Mouse (Mus musculus): ENCODE data around the gene Bmp7. TPM values are rescaled to one million over a fixed set of nuclear protein-coding genes. Genes with fewer than 3 reads are reported as not detected.

The Bmp7 gene
- polyA plus RNA-seq, 1 experiment from 2014 or later: 6.8 TPM

DNA sequence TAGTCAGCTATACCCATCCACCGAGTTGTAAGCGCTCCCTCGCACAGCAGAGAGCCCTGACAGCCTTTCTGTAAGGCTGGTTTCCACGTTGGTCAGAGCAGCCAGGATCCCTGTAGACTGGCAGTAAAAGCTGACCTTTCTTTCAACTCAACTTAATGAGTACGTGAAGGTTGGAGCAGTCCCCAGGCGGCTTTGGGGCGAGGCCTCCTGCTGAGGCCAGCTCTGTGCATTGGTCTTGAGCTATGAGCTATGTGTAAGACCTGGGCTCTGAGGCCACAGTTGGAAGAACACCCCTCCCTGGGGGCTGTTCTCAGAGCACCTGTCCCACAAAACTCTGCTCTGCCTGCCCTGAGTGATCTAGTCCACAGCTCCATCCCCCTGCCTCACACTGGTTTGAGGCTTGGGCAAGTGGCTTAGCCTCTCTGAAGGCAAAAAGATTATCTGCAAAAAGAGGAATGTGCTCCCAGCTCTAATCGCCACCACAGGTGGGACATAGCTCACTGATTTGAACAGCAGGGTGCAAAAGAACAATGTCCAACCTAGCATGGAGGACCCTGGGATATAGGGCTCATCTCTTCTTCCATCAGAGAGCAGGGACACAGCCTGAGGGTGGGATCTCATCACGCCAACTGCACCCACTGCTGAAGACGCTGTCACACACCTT lies 100.7 kb downstream of the Bmp7 start:
- H3K4me1 ChIP-seq (replicated peaks; ENCODE audit: control insufficient read depth, insufficient read depth, low read length): no peaks in the 10 kb centered on the region

DNA sequence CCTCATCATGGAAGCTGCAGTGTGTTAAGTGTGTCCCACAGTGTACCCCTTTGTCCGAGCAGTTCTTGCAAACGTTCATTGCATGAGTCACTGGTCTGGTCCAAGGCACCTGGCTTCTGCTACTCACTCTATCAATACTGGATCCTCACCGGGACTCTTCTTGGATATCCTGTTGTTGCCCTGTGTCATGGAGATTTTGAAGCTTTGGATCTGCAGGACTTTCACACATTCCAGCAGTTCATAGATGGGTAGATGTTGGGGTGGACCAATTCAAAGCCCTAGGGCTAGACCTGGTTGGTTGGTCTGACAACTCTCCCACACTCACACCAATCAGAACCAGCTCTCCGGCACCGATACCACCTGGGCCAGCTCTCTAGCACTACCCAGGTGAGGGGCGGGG lies 103.6 kb downstream of the Bmp7 start:
- Histone ChIP-seq H3K4me2 (ENCODE audit: low read depth, low read length) (no peak overlapping the region), H3K4me1 (replicated peaks; ENCODE audit: control insufficient read depth, insufficient read depth, low read length) (no peaks in the 10 kb centered on the region), H3K27me3 (ENCODE audit: control insufficient read depth, insufficient read depth, low read depth, low read length) (no peaks in the 10 kb centered on the region), H3K27ac (ENCODE audit: low read length) (no peak overlapping the region), H3K4me3 (ENCODE audit: low read length) (no peak overlapping the region), H3K36me3 (ENCODE audit: control insufficient read depth, insufficient read depth, low read length) (no peaks in the 10 kb centered on the region), H3K9me3 (ENCODE audit: control insufficient read depth, low read length) (no peaks in the 10 kb centered on the region), H3K9ac (ENCODE audit: low read length) (no peak overlapping the region)
- ATAC-seq (ENCODE audit: low read depth): no peak
- 76% methylated on average over 6 of the region's 6 CpGs for WGBS

More for the DNA sequence above, 100.7 kb downstream of the Bmp7 start:
- Histone ChIP-seq H3K4me3 (ENCODE audit: low read length) (no peak overlapping the region), H3K27ac (ENCODE audit: low read length) (no peak overlapping the region), H3K9ac (ENCODE audit: low read length) (no peak overlapping the region), H3K36me3 (ENCODE audit: control insufficient read depth, insufficient read depth, low read length) (no peaks in the 10 kb centered on the region), H3K27me3 (ENCODE audit: control insufficient read depth, insufficient read depth, low read depth, low read length) (no peaks in the 10 kb centered on the region), H3K4me2 (ENCODE audit: low read depth, low read length) (no peak overlapping the region), H3K9me3 (ENCODE audit: control insufficient read depth, low read length) (no peaks in the 10 kb centered on the region)
- WGBS: 44% methylated on average over 10 of the region's 10 CpGs
- ATAC-seq (ENCODE audit: low read depth): no peak

DNA sequence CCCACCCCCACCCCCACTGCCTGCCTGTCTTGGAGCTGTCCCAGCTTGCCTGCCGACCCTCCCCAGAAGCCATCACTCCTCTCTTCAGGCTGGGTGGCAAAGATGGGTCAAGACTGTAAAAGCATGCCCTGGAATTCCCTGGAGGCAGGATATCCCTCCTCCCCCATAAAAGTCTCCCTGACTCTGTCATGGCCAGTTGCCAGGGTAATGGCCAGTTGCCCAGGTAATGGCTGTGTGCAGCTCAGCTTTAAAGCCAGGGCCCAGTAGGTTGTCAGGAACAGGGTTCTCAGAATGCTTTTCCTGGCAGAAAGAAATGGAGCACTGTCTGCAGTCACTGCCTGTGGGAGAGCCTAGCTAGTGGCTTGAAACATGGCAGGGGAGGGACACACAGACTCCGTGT lies 106.9 kb downstream of the Bmp7 start:
- Histone ChIP-seq H3K4me1 (replicated peaks; ENCODE audit: control insufficient read depth, insufficient read depth, low read length) (no peaks in the 10 kb centered on the region), H3K27ac (ENCODE audit: low read length) (no peak overlapping the region), H3K36me3 (ENCODE audit: control insufficient read depth, insufficient read depth, low read length) (no peaks in the 10 kb centered on the region), H3K4me3 (ENCODE audit: low read length) (no peak overlapping the region), H3K9me3 (ENCODE audit: control insufficient read depth, low read length) (no peaks in the 10 kb centered on the region), H3K27me3 (ENCODE audit: control insufficient read depth, insufficient read depth, low read depth, low read length) (no peaks in the 10 kb centered on the region), H3K9ac (ENCODE audit: low read length) (no peak overlapping the region), H3K4me2 (ENCODE audit: low read depth, low read length) (no peak overlapping the region)
- 23% methylated on average over 2 of the region's 2 CpGs for WGBS
- no peak for ATAC-seq (ENCODE audit: low read depth)

DNA sequence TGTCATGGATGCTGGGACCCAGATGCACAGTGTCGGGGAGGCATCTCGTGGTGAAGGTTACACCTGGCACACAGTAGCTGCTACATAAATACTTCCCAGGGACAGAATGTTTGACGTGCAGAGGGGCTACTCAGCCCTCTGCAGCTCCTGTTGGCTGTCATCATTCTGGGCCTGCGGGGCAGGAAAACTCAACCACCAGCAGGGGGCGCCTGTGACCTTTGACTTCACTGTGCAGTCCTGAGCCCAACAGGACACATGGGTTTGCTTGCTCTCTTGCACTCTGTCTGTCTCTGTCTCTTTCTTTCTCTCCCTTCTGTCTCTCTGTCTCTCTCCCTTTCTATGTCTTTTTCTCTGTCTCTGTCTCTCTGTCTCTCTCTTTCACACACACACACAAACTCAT lies 108.4 kb downstream of the Bmp7 start:
- Histone ChIP-seq H3K9ac (ENCODE audit: low read length) (no peak overlapping the region), H3K4me2 (ENCODE audit: low read depth, low read length) (no peak overlapping the region), H3K27me3 (ENCODE audit: control insufficient read depth, insufficient read depth, low read depth, low read length) (no peaks in the 10 kb centered on the region), H3K9me3 (ENCODE audit: control insufficient read depth, low read length) (no peaks in the 10 kb centered on the region), H3K4me1 (replicated peaks; ENCODE audit: control insufficient read depth, insufficient read depth, low read length) (no peaks in the 10 kb centered on the region), H3K27ac (ENCODE audit: low read length) (no peak overlapping the region), H3K4me3 (ENCODE audit: low read length) (no peak overlapping the region), H3K36me3 (ENCODE audit: control insufficient read depth, insufficient read depth, low read length) (no peaks in the 10 kb centered on the region)
- WGBS: 16% methylated on average over 5 of the region's 5 CpGs
- peak; percentile 70 for ATAC-seq (ENCODE audit: low read depth)

DNA sequence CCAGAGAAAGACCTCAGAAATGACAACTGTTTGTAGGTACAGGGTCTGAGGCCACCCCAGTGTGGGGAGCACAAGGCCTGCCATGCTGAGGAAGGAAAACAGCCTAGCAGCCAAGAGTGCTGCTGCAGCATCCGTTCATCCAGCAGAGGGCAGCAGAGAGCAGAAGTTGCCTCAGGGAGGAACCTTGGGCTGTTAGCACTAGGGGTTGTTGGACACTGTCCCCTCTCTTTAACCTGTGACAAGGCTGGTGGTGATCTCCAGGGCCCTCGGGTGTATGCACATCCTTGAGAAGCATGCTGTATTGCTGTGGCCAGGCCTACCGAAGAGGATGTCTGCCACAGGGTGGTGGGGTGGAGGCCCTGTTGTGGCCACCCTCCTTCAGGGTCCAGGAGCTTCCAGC lies 109.0 kb downstream of the Bmp7 start:
- Histone ChIP-seq H3K4me1 (replicated peaks; ENCODE audit: control insufficient read depth, insufficient read depth, low read length) (no peaks in the 10 kb centered on the region), H3K9me3 (ENCODE audit: control insufficient read depth, low read length) (no peaks in the 10 kb centered on the region), H3K4me3 (ENCODE audit: low read length) (no peak overlapping the region), H3K27me3 (ENCODE audit: control insufficient read depth, insufficient read depth, low read depth, low read length) (no peaks in the 10 kb centered on the region), H3K27ac (ENCODE audit: low read length) (no peak overlapping the region), H3K9ac (ENCODE audit: low read length) (no peak overlapping the region), H3K36me3 (ENCODE audit: control insufficient read depth, insufficient read depth, low read length) (no peaks in the 10 kb centered on the region), H3K4me2 (ENCODE audit: low read depth, low read length) (no peak overlapping the region)
- WGBS: 18% methylated on average over 3 of the region's 3 CpGs
- ATAC-seq (ENCODE audit: low read depth): peak; percentile 58

DNA sequence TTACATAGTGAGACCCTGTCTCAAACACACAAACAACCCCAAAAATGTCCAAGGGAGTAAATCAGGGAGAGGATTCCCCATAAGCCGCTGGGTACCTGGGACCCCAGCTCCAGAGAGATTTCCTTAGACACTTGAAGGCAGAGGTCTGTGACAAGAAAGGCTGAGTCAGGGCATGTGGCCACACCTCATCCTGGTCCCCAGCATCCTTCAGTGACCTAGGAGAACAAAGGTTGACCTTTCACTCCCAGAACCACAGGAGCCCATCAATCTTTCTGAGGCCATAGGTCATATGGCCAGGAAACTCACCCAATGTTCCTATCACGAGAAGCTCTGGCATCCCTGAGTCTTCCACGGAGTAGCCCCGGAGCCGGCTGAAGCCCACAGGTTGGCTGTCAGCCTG lies 111.9 kb downstream of the Bmp7 start:
- no peak for ATAC-seq (ENCODE audit: low read depth)
- no peak overlapping the region for H3K4me3 ChIP-seq (ENCODE audit: low read length)
- H3K27me3 ChIP-seq (ENCODE audit: control insufficient read depth, insufficient read depth, low read depth, low read length): peaks cover 10% of the 10 kb centered on the region
- WGBS: 39% methylated on average over 5 of the region's 5 CpGs
- no peaks in the 10 kb centered on the region for H3K9me3 ChIP-seq (ENCODE audit: control insufficient read depth, low read length)
- H3K9ac ChIP-seq (ENCODE audit: low read length): no peak overlapping the region
- H3K4me2 ChIP-seq (ENCODE audit: low read depth, low read length): no peak overlapping the region
- no peak overlapping the region for H3K27ac ChIP-seq (ENCODE audit: low read length)
- H3K36me3 ChIP-seq (ENCODE audit: control insufficient read depth, insufficient read depth, low read length): no peaks in the 10 kb centered on the region
- peaks cover 7% of the 10 kb centered on the region; the same call in 1 of the 2 replicates for H3K4me1 ChIP-seq (replicated peaks; ENCODE audit: control insufficient read depth, insufficient read depth, low read length)

DNA sequence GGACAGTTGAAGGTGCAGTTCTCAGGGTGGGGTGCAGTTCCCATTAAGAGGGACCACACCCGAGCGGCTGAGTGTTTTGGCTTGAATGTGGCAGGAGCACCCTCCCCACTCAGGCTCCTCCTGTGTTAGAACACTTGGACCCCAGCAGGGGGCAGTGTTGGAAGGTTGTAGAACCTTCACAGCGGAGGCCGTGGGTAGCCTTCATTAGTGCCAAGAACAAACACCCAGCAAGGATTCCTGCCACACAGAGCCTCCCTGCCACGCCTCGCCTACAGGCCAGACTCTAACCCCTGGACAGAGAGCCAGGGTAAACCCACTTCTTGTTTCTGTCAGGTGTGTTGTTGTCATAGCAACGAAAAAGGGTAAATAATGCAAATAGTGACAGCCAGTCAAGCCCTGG lies 112.6 kb downstream of the Bmp7 start:
- H3K27me3 ChIP-seq (ENCODE audit: control insufficient read depth, insufficient read depth, low read depth, low read length): peaks cover 10% of the 10 kb centered on the region
- no peak overlapping the region for H3K4me2 ChIP-seq (ENCODE audit: low read depth, low read length)
- ATAC-seq (ENCODE audit: low read depth): no peak
- H3K4me3 ChIP-seq (ENCODE audit: low read length): no peak overlapping the region
- no peaks in the 10 kb centered on the region for H3K36me3 ChIP-seq (ENCODE audit: control insufficient read depth, insufficient read depth, low read length)
- peaks cover 7% of the 10 kb centered on the region; the same call in 1 of the 2 replicates for H3K4me1 ChIP-seq (replicated peaks; ENCODE audit: control insufficient read depth, insufficient read depth, low read length)
- 41% methylated on average over 7 of the region's 7 CpGs for WGBS
- H3K9ac ChIP-seq (ENCODE audit: low read length): no peak overlapping the region
- H3K9me3 ChIP-seq (ENCODE audit: control insufficient read depth, low read length): no peaks in the 10 kb centered on the region
- no peak overlapping the region for H3K27ac ChIP-seq (ENCODE audit: low read length)

DNA sequence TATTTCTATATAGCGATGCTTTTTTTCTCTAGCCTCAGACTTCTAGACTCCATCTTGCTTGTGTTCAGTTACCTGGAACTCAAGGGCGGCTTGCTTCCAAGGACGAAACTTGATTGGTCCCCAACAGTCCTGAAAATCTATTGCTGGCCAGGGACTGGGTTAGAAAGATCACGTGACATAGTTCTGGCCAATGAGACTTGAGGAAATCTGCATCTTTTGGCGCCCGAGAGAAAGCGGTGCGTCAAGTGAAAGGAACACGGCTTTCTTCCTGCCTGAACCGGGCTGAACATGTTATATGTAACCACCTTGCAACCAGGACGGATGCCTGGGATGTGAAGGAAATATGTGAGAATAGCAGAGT lies 114.4 kb downstream of the Bmp7 start:
- no peak overlapping the region for H3K4me2 ChIP-seq (ENCODE audit: low read depth, low read length)
- H3K27ac ChIP-seq (ENCODE audit: low read length): no peak overlapping the region
- H3K9me3 ChIP-seq (ENCODE audit: control insufficient read depth, low read length): no peaks in the 10 kb centered on the region
- 88% methylated on average over 11 of the region's 11 CpGs for WGBS
- H3K4me1 ChIP-seq (replicated peaks; ENCODE audit: control insufficient read depth, insufficient read depth, low read length): peaks cover 7% of the 10 kb centered on the region; the same call in 1 of the 2 replicates
- no peak overlapping the region for H3K4me3 ChIP-seq (ENCODE audit: low read length)
- no peak for ATAC-seq (ENCODE audit: low read depth)
- H3K27me3 ChIP-seq (ENCODE audit: control insufficient read depth, insufficient read depth, low read depth, low read length): peaks cover 10% of the 10 kb centered on the region
- no peak overlapping the region for H3K9ac ChIP-seq (ENCODE audit: low read length)
- no peaks in the 10 kb centered on the region for H3K36me3 ChIP-seq (ENCODE audit: control insufficient read depth, insufficient read depth, low read length)

DNA sequence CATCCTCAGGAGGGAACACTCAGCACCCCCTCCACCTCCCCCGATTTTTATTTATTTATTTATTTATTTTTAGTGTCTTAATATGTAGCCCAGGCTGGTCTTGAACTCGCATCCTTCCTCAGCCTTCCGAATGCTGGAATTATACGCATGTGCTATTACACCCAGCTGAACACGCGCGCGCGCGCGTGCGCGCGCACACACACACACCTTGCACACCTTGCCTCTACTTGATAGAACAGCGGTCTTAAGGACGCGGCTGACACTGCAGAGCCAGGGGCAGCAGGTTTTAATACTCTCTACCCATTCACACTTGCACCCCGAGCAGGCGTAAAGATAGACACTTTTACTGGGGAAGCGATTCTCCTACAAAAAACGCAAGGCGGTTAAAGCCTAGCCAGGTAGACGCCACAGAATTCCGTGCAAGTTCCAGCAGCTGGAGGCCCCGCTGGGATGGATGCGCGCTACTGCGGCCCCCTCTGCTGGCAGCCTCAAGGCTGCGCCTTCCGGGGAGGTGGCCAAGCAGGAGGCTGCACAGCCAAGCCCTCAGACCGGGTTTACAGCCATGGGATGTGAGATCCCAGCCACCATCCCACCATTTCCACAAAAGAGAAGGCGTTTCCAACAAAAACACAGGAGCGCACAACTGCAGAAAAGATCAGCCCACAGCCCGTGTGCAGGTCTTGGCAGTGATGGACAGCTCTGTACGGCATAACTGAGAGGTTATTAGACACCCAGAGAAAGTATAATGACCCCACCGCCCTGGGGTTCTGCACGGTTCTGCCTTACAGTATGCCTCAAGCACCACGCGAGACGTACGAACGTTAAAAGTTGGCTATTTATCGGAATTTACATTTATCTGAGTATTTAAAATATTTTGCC lies 115.0 kb downstream of the Bmp7 start:
- Histone ChIP-seq H3K9ac (ENCODE audit: low read length) (no peak overlapping the region), H3K36me3 (ENCODE audit: control insufficient read depth, insufficient read depth, low read length) (no peaks in the 10 kb centered on the region), H3K4me1 (replicated peaks; ENCODE audit: control insufficient read depth, insufficient read depth, low read length) (peaks cover 7% of the 10 kb centered on the region; the same call in 1 of the 2 replicates), H3K4me3 (ENCODE audit: low read length) (peak overlapping the region; percentile 34), H3K27me3 (ENCODE audit: control insufficient read depth, insufficient read depth, low read depth, low read length) (peaks cover 10% of the 10 kb centered on the region), H3K4me2 (ENCODE audit: low read depth, low read length) (peak overlapping the region; percentile 57), H3K27ac (ENCODE audit: low read length) (no peak overlapping the region), H3K9me3 (ENCODE audit: control insufficient read depth, low read length) (no peaks in the 10 kb centered on the region)
- peak; percentile 70 for ATAC-seq (ENCODE audit: low read depth)
- 15% methylated on average over 43 of the region's 43 CpGs for WGBS

Measured in lung, embryonic 16.5 days (tissue).